Mouse (Mus musculus) hindbrain, embryonic 12.5 days (tissue): Measurements from ENCODE around the gene Drc3. TPM values are rescaled to one million over a fixed set of nuclear protein-coding genes. Genes with fewer than 3 reads are reported as not detected.

Experiments
- ATAC-seq: fragments of 200-750 bp; cut with Nextera tagmentation; 2 replicates; pipeline ENCODE4 v1.8.0; 2017; ENCODE audit warnings: moderate TSS enrichment; ENCODE audit not compliant: low FRiP score
- H3K27ac ChIP-seq: fragments of 300-500 bp; sonication (generic); 2 replicates; pipeline ENCODE4 v1.5.1; 2016; ENCODE audit warnings: mild to moderate bottlenecking
- H3K27me3 ChIP-seq: fragments of 300-500 bp; sonication (generic); 2 replicates; pipeline ENCODE4 v1.6.1; 2016; ENCODE audit warnings: mild to moderate bottlenecking
- H3K36me3 ChIP-seq: fragments of 300-500 bp; sonication (generic); 2 replicates; pipeline ENCODE4 v1.6.1; 2016; ENCODE audit warnings: mild to moderate bottlenecking
- H3K4me1 ChIP-seq: fragments of 300-500 bp; sonication (generic); 2 replicates; pipeline ENCODE4 v1.6.1; 2016
- H3K4me2 ChIP-seq: fragments of 300-500 bp; sonication (generic); replicated peaks from 2 replicates; pipeline ENCODE4 v1.6.1; 2016; ENCODE audit warnings: mild to moderate bottlenecking
- H3K4me3 ChIP-seq: fragments of 300-500 bp; sonication (generic); 2 replicates; pipeline ENCODE4 v1.5.1; 2016; ENCODE audit warnings: mild to moderate bottlenecking
- H3K9ac ChIP-seq: fragments of 300-500 bp; sonication (generic); 2 replicates; pipeline ENCODE4 v1.6.1; 2016; ENCODE audit warnings: mild to moderate bottlenecking, moderate library complexity
- H3K9me3 ChIP-seq: fragments of 300-500 bp; sonication (generic); replicated peaks from 2 replicates; pipeline ENCODE4 v1.6.1; 2016; ENCODE audit warnings: mild to moderate bottlenecking
- WGBS: fragments of 180-500 bp; shearing (Covaris S2); methylation state at CpG from one replicate; pipeline ENCODE4 v1.1.7; 2016; 5-methylcytosine and 5-hydroxymethylcytosine counted together
- polyA plus RNA-seq: library from polyadenylated mRNA; unstranded; fragments of >200 nt; fragmentation: Nextera tagmentation; extraction: Ambion mirVana; gene quantifications from 2 replicates; pipeline ENCODE4 v1.2.1, GENCODE M21; 2016

The Drc3 gene
- polyA plus RNA-seq, 1 experiment from 2014 or later: 5.0 TPM

- ATAC-seq: no peak
- Histone ChIP-seq H3K4me1 (peaks cover 32% of the 10 kb centered on the region), H3K27me3 (no peaks in the 10 kb centered on the region), H3K4me2 (no peak overlapping the region), H3K9ac (no peak overlapping the region), H3K36me3 (no peaks in the 10 kb centered on the region), H3K9me3 (no peaks in the 10 kb centered on the region), H3K27ac (no peak overlapping the region), H3K4me3 (no peak overlapping the region)
- 76% methylated on average over 7 of the region's 7 CpGs for WGBS
Observed at GRCm38 (mm10) chr11:60317376-60318102, 35.6 kb upstream of the Drc3 start.

- Histone ChIP-seq H3K4me3 (no peak overlapping the region), H3K27me3 (no peaks in the 10 kb centered on the region), H3K36me3 (no peaks in the 10 kb centered on the region), H3K4me1 (peaks cover 30% of the 10 kb centered on the region), H3K4me2 (no peak overlapping the region), H3K9me3 (no peaks in the 10 kb centered on the region), H3K27ac (no peak overlapping the region), H3K9ac (peak overlapping the region; percentile 29; the same call in 1 of the 2 replicates)
- no peak for ATAC-seq
- WGBS: 68% methylated on average over 5 of the region's 5 CpGs
Observed at GRCm38 (mm10) chr11:60318716-60319115, 34.4 kb upstream of the Drc3 start.

GRCm38 (mm10) chr11:60319257-60320066 lies 33.7 kb upstream of the Drc3 start:
- peak overlapping the region; percentile 44 for H3K27ac ChIP-seq
- no peak for ATAC-seq

GRCm38 (mm10) chr11:60320426-60321037 lies 32.6 kb upstream of the Drc3 start:
- Histone ChIP-seq H3K4me1 (peaks cover 30% of the 10 kb centered on the region), H3K4me2 (no peak overlapping the region), H3K9ac (no peak overlapping the region), H3K9me3 (no peaks in the 10 kb centered on the region), H3K36me3 (no peaks in the 10 kb centered on the region), H3K27me3 (no peaks in the 10 kb centered on the region), H3K27ac (peak overlapping the region; percentile 44), H3K4me3 (no peak overlapping the region)
- 79% methylated on average over 8 of the region's 8 CpGs for WGBS
- ATAC-seq: no peak

More at GRCm38 (mm10) chr11:60319257-60320066, 33.7 kb upstream of the Drc3 start:
- H3K9me3 ChIP-seq: no peaks in the 10 kb centered on the region
- peaks cover 30% of the 10 kb centered on the region for H3K4me1 ChIP-seq
- H3K9ac ChIP-seq: no peak overlapping the region
- H3K36me3 ChIP-seq: no peaks in the 10 kb centered on the region
- 68% methylated on average over 10 of the region's 10 CpGs for WGBS
- H3K27me3 ChIP-seq: no peaks in the 10 kb centered on the region
- H3K4me3 ChIP-seq: no peak overlapping the region
- no peak overlapping the region for H3K4me2 ChIP-seq

GRCm38 (mm10) chr11:60321438-60321837 lies 31.7 kb upstream of the Drc3 start:
- H3K4me3 ChIP-seq: no peak overlapping the region
- peak overlapping the region; percentile 44; the same call in 1 of the 2 replicates for H3K27ac ChIP-seq
- no peaks in the 10 kb centered on the region for H3K36me3 ChIP-seq
- H3K9me3 ChIP-seq: no peaks in the 10 kb centered on the region
- no peak overlapping the region for H3K4me2 ChIP-seq
- H3K9ac ChIP-seq: no peak overlapping the region
- no peaks in the 10 kb centered on the region for H3K27me3 ChIP-seq
- 78% methylated on average over 2 of the region's 2 CpGs for WGBS
- peaks cover 29% of the 10 kb centered on the region for H3K4me1 ChIP-seq
- ATAC-seq: no peak

- Histone ChIP-seq H3K9me3 (no peaks in the 10 kb centered on the region), H3K27me3 (no peaks in the 10 kb centered on the region), H3K4me3 (no peak overlapping the region), H3K27ac (no peak overlapping the region), H3K36me3 (no peaks in the 10 kb centered on the region), H3K9ac (no peak overlapping the region), H3K4me1 (peaks cover 20% of the 10 kb centered on the region), H3K4me2 (no peak overlapping the region)
- no peak for ATAC-seq
Observed at GRCm38 (mm10) chr11:60323731-60324130, 29.4 kb upstream of the Drc3 start.

- H3K27ac ChIP-seq: no peak overlapping the region
- H3K36me3 ChIP-seq: no peaks in the 10 kb centered on the region
- no peak overlapping the region for H3K9ac ChIP-seq
- ATAC-seq: no peak
- no peaks in the 10 kb centered on the region for H3K9me3 ChIP-seq
- H3K27me3 ChIP-seq: no peaks in the 10 kb centered on the region
- H3K4me2 ChIP-seq: no peak overlapping the region
- 87% methylated on average over 4 of the region's 4 CpGs for WGBS
- no peaks in the 10 kb centered on the region for H3K4me1 ChIP-seq
- H3K4me3 ChIP-seq: no peak overlapping the region
Observed at GRCm38 (mm10) chr11:60330551-60330950, 22.6 kb upstream of the Drc3 start.

GRCm38 (mm10) chr11:60333461-60333860 lies 19.7 kb upstream of the Drc3 start:
- ATAC-seq: no peak
- H3K27ac ChIP-seq: no peak overlapping the region
- no peaks in the 10 kb centered on the region for H3K9me3 ChIP-seq
- no peaks in the 10 kb centered on the region for H3K4me1 ChIP-seq
- H3K9ac ChIP-seq: no peak overlapping the region
- H3K4me2 ChIP-seq: no peak overlapping the region
- 81% methylated on average over 5 of the region's 5 CpGs for WGBS
- no peaks in the 10 kb centered on the region for H3K36me3 ChIP-seq
- no peaks in the 10 kb centered on the region for H3K27me3 ChIP-seq
- H3K4me3 ChIP-seq: no peak overlapping the region

GRCm38 (mm10) chr11:60334124-60334523 lies 19.0 kb upstream of the Drc3 start:
- Histone ChIP-seq H3K4me2 (no peak overlapping the region), H3K27ac (no peak overlapping the region), H3K9ac (no peak overlapping the region), H3K4me1 (no peaks in the 10 kb centered on the region), H3K27me3 (no peaks in the 10 kb centered on the region), H3K4me3 (no peak overlapping the region), H3K9me3 (no peaks in the 10 kb centered on the region), H3K36me3 (no peaks in the 10 kb centered on the region)
- no peak for ATAC-seq
- 67% methylated on average over 3 of the region's 3 CpGs for WGBS

GRCm38 (mm10) chr11:60335771-60336170 lies 17.4 kb upstream of the Drc3 start:
- 65% methylated on average over 2 of the region's 2 CpGs for WGBS
- no peak for ATAC-seq

GRCm38 (mm10) chr11:60338291-60338690 lies 14.8 kb upstream of the Drc3 start:
- WGBS: 67% methylated on average over 4 of the region's 4 CpGs
- Histone ChIP-seq H3K9ac (no peak overlapping the region), H3K27ac (no peak overlapping the region), H3K36me3 (no peaks in the 10 kb centered on the region), H3K4me2 (no peak overlapping the region), H3K4me1 (no peaks in the 10 kb centered on the region), H3K9me3 (no peaks in the 10 kb centered on the region), H3K27me3 (no peaks in the 10 kb centered on the region), H3K4me3 (no peak overlapping the region)
- no peak for ATAC-seq

More at GRCm38 (mm10) chr11:60335771-60336170, 17.4 kb upstream of the Drc3 start:
- Histone ChIP-seq H3K27me3 (no peaks in the 10 kb centered on the region), H3K36me3 (no peaks in the 10 kb centered on the region), H3K4me2 (no peak overlapping the region), H3K9me3 (no peaks in the 10 kb centered on the region), H3K4me3 (no peak overlapping the region), H3K9ac (no peak overlapping the region), H3K4me1 (no peaks in the 10 kb centered on the region), H3K27ac (no peak overlapping the region)

GRCm38 (mm10) chr11:60339361-60339760 lies 13.8 kb upstream of the Drc3 start:
- WGBS: 96% methylated on average over 12 of the region's 12 CpGs

More at GRCm38 (mm10) chr11:60339361-60339760, 13.8 kb upstream of the Drc3 start:
- Histone ChIP-seq H3K9me3 (no peaks in the 10 kb centered on the region), H3K4me3 (no peak overlapping the region), H3K27me3 (no peaks in the 10 kb centered on the region), H3K27ac (no peak overlapping the region), H3K36me3 (no peaks in the 10 kb centered on the region), H3K4me1 (no peaks in the 10 kb centered on the region), H3K9ac (no peak overlapping the region), H3K4me2 (no peak overlapping the region)
- ATAC-seq: no peak
